Mouse (Mus musculus): ENCODE results near the gene Atp5s. TPM values are rescaled to one million over a fixed set of nuclear protein-coding genes. Genes with fewer than 3 reads are reported as not detected.
A peak's percentile ranks its signal among the peaks of the same experiment; 100 is the strongest.

Atp5s gene
- polyA plus RNA-seq (2017; shearing (Covaris generic)), result 10 to 100 TPM in 1 of 2 experiments, 1 to 10 TPM in 1; 9.2 to 14.0 TPM

DNA sequence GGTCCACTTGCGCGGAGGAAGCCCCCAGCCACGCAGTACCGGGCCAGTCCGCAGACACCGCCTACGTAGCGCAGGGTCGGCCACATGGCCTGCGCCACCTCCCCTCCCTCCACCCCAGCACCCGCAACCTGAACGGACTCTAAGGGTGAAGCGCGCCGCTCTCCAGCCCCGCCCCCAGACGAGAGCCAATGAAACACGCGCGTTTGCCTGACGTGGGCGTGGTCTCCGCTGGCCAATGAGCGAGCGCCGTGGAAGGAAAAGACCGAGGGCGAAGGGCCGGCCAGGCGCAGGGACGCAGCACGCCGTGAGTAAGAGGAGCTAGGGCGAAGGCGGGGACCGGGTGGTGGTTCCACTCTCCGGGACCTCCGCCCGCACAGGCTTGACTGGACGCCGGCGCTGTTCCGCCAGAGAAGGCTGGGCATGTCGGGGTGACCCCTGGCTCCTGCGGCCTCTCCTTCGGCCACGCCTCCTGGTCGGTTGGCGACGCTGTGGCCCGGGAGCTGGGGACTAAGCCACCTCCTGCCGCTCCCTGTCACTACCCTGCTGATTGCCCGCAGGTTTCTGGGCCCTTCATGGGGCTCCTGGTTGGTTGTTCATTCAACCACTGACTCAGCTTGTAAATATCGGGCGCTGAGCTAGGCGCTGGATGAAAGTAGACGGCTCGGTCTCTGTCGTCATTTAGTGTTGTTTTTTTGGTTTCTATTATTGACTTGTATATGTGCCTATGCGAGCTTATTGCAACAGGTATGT, at the start of gene Atp5s, which contains the start of gene L2hgdh:
Gene Atp5s (plus strand): TSS at position 240 of the 750 bp plus-strand sequence.
Gene L2hgdh (minus strand): TSS at position 163 of the 750 bp plus-strand sequence.
- ATAC-seq, result peak; percentile 92

DNA sequence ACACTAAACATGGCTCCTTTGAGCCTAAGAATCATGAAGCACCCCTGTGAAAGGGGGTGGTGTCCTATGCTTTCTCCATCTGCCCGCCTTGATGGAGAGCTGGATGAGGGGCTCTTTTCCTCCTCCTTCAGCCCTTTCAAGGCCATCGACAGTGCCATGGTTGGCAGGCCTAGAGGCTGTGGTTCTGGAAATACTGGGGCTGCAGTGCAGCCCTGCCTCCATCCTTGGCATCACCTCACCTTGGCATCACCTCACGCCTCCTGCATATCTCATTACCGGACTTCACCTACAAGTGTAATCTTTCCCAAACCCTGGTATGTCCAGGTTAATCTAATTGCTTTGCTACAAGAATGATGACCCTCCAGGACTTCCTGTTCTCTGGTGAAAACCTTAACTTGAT, 48.6 kb upstream of the Atp5s start:
- no peak for ATAC-seq

- ATAC-seq, result peak; percentile 85
These were observed 43.9 kb upstream of the Atp5s start for GRCm38 (mm10) chr12:69680635-69681565.

- ATAC-seq, result peak; percentile 18
These were observed 43.1 kb upstream of the Atp5s start, which contains the start of gene Sos2 for GRCm38 (mm10) chr12:69681566-69682061. TSS of gene Sos2 (minus strand) at chr12:69681852.

DNA sequence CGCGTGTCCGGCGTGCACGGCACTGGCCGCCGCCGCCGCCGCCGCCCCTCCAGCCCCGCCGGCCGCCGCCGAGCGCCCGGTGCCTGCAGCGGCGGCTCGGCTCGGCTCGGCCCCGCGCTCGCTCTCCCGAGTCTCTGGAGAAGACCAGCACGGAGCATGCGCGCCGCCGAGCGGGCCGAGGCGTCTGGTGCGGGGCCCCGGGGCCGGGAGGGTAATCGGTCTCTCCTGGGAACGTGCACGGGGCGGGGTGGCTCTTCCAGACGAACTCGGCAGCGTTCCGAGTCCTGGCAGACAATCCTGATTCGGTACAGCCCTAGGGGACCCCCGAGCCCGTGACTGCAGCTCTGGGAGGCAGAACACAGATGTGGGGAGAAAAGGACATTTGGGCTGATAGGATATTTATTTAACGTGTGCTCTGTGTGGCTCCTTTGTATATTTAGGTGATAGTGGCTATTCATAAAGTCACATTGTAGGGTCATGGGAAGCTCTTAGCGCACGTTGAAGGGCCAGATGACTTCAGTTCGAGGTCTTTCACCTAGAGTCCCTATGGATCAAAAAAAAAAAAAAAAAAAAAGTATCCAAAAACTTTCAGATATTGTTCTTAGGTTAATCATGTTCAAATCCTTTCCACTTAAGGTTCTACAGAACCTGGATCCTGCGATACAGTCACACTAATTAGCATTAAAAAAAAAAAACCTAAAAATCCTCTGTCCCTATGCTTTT, 42.5 kb upstream of the Atp5s start:
- ATAC-seq, result peak; percentile 36

DNA sequence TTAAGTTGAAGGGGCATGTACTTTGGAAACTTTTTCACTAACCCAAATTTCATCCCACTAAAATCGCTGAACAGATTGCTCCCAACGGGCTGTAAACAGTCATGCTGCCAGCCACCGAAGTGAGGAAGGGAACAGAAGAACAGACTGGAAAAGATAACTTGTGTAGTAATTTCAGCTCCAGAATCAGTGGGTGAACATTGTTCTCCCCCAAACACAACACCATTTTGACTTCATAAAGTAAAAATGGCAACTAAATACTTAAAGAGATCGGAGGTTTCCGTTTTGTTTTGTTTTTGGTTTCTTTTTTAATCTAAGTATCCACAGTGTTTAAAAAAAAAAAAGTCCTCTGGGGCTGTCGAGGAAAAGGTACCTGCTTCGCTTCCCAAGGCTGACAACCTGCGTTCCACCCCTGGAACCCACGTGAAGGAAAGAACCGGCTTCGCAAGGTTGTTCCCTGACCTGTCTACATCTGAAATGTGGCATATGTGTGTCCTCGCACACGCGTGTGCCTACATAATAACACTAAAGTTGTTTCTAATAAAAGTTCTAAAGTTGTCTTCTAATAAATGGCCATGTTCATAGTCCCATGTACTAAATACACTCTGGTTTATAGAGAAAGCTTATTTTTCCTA, 41.8 kb upstream of the Atp5s start:
- no peak for ATAC-seq

DNA sequence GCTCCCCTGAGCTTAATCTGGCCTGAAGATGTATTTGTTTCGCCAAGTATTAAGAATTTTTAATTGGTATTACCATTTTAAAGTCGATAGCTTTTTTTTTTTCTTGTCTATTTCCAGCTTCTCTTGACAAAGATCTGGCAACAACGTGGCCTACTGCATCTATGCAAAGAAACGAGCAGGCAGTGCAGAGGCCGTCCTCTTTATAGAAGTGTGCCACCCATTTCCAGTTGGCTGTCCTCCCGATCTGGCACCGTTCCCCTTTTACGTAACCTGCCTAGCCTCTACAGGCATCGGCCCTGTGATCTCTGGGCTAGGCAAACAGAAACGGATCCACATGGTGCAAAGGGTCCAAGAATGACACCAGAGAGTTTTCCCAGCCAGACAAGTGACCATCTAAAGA, 41.2 kb upstream of the Atp5s start:
- no peak for ATAC-seq

GRCm38 (mm10) chr12:69688368-69688767, 36.4 kb upstream of the Atp5s start:
- ATAC-seq, result no peak

GRCm38 (mm10) chr12:69689094-69689493, 35.7 kb upstream of the Atp5s start:
- ATAC-seq, result no peak

GRCm38 (mm10) chr12:69690714-69691113, 34.0 kb upstream of the Atp5s start:
- ATAC-seq, result no peak

DNA sequence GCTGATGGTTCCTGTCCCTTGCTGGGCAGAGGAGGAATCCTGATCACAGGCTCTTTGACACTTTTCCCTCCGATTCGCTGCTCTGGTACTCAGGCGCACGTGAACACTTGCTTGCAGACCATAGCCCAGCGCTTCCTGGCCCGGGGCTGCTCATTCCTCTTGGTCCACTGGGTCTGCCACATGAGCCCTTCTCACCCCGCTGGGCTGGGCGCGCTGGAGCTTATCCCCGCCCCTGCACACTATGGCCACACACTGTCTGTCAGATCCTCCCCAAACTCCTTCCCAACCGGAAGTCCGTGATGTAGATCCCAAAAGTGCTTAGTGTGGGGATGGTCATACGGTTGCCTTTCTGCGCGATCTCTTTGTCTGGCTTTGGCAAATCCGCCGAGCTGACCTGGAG, 31.3 kb upstream of the Atp5s start:
- no peak for ATAC-seq

DNA sequence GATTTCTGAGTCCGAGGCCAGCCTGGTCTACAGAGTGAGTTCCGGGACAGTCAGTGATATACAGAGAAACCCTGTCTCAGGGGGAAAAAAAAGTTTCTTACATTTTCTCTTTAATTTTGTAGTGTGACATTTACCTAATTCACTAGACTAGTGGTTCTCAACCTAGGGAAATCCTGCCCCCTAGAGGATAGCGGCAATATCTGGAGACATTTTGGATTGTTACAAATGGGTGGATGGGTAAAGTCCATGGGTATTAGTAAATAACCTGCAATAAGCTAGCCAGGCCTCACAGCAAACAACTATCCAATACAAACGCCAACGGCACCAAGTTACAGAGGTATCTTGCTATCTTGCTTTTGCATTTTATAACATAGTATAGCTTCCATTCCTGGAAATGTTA, 28.0 kb upstream of the Atp5s start:
- peak; percentile 43 for ATAC-seq

DNA sequence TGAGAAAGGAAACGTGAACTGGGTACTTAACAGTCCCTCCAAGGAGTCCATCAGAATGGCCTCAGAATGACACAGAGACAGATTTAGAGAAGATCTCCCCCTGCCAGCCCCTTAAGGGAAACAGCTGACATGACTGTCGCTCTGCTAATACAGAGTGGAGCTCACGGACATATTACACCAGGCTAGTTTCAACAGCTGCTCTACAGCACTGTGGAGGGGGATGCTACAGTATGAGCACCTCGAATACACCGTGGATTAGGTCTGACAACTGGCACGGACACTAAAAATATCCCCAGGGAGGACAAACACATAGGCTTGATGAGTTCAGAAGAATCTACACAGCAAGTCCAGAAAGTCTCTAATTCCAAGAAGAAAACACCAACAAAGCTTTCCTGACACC, 26.4 kb upstream of the Atp5s start:
- no peak for ATAC-seq

GRCm38 (mm10) chr12:69704799-69705458, 19.8 kb upstream of the Atp5s start:
- no peak for ATAC-seq

DNA sequence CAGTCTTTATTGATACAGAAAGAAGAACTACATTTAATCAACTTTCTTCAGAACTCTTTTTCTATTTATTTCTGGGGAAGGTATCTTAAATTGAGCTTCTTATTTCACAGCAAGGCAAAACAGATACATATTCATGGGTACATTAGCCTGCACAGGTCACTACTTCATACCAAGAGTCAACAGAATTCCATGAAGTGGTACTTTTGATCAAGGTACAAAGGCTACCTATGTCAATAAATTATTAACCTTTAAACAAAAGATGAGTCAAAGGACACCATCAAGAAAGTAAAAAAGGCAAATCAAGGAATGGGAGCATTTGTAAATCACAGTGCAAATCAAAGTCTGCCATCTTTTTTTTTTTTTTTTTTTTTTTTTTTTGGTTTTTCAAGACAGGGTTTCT, 11.1 kb upstream of the Atp5s start:
- ATAC-seq, result no peak

- ATAC-seq, result no peak
These were observed 1.9 kb upstream of the Atp5s start for GRCm38 (mm10) chr12:69722857-69723256.

DNA sequence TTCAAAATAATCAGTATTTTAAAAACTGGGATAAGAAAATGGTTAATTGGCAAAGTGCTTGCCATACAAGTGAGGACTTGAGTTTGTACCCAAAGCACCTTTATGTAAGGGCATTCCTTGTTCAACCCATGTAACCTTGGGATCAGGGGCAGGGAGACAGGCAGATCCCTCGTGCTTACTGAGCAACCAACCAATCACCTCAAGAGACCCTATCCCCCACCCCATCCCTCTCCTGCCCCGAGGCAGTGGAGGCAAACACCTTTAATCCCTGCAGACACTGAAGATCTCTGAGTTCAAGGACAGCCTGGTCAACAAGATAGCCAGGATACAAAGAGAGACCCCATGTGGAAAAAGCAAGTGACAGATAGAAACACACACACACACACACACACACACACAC, 1.4 kb upstream of the Atp5s start:
- no peak for ATAC-seq

GRCm38 (mm10) chr12:69724018-69724710, 586 bp upstream of the Atp5s start:
- no peak for ATAC-seq

DNA sequence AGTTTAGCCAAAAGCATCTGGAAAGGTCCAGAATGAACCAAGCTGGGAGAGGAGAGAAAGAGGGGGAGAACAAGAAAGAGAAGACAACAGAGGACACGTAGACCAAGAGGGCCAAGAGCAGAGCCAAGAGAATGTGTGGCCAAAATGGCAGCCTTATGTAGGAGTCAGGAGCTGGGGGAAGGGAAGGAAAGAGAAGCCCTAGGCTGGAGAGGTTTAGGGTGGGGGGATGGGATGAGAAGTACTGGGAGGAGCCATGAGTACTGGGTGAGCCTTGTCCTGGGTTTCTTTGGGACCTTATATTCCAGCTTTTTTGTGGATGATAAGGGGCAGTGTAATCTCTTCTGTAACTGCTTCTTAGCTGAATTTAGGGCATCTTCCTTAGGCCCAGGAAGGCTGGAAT, 4.5 kb downstream of the Atp5s start:
- ATAC-seq, result no peak

DNA sequence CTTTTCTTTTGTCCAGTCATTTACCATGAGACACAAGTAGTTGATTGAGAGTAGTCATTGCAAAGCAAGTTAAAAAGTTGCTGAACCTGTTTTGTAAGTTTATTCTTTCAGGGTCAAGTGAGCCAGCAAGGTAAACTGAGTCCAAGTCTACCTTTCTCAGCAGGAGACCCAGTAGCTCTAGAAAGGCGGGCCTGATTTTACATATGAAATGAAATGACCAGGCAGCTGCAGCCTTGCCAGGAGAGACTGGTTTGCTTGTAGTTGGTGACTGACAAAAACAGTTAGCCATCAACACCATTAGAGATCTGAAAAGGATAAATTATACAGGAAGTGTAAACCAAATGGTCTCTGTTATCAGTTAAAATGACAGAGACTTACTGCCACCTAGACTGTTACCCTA, 5.6 kb downstream of the Atp5s start:
- no peak for ATAC-seq

- ATAC-seq, result no peak
These were observed 7.5 kb downstream of the Atp5s start for GRCm38 (mm10) chr12:69732221-69732620.
